Mouse (Mus musculus) spleen, adult 2 months (tissue): ENCODE measurements around the gene Ttll8.

ENCODE experiments used
- CTCF ChIP-seq: fragments of 200-500 bp; IDR thresholded peaks from 2 replicates; pipeline ENCODE4 v1.5.1; 2011; ENCODE audit warnings: mild to moderate bottlenecking, inconsistent platforms; ENCODE audit not compliant: insufficient read depth, insufficient read length, insufficient replicate concordance; ENCODE audit errors: extremely low read depth
- POLR2A ChIP-seq: fragments of 200-500 bp; IDR thresholded peaks from 2 replicates; pipeline ENCODE4 v1.6.1; 2011; ENCODE audit warnings: low read depth, low read length, inconsistent platforms

- TF ChIP-seq CTCF (no peak), POLR2A (no peak)
These were observed 11.4 kb downstream of the Ttll8 start for GRCm38 (mm10) chr15:88942783-88943182.
